Mouse (Mus musculus): Measurements from ENCODE around the gene Rtca.

Rtca gene

DNA sequence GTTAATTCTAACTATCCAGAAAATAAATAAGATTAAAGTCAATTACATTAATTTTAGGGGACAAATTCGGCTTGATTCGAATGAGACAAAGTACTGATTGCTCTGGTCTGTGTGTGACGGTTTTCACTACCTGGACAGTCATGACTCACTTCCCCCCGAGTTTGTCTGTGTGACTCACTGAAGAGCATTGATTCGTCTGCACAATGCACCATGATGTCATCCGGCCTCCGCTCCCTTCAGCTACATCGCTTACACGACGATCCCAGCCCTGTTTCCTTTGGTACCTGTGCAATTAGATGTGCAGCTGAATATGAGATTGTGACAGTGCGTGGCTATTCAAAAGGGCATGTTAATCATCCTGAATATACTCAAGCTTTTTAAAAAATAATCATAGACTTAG is 33.4 kb downstream of the Rtca start:
- DNase-seq = no peak

DNA sequence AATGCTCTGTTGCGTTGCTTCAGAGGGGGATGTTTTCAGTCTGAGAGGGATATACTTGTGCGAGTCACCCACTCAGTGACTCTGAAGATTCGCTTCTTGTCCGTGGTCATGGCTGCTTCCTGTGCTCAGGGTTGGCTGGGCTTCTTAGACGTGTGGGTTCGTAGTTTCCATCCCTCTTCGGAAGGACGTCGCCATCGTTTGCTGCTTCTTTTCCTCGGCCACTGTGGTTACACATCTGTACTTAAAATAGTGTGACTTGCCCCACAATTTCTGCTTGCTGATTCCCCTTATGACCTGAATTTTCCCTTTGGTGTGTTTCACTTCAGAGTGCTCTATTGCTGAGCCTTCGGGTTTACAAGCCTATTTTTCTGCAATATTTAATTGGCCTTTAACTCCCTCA is 42.3 kb downstream of the Rtca start:
- no peak for DNase-seq

DNA sequence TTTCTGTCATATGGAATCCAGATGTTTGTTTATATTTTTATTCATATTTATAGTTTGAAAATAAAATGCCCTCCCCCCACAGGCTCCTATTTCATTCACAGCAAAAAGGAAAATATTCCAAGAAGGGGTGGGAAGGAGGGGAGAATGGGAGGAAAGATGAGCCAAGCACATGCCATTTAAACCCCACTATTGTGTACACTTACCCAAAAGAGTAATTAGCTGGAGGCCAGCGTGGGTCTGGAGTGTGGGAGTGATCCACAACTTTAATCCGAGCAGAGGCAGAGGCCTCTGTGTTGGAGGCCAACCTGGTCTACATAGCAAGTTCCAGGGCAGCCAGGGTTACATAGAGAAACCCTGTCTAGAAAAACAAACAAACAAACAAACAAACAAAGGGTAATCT is 43.7 kb downstream of the Rtca start:
- no peak for DNase-seq

DNA sequence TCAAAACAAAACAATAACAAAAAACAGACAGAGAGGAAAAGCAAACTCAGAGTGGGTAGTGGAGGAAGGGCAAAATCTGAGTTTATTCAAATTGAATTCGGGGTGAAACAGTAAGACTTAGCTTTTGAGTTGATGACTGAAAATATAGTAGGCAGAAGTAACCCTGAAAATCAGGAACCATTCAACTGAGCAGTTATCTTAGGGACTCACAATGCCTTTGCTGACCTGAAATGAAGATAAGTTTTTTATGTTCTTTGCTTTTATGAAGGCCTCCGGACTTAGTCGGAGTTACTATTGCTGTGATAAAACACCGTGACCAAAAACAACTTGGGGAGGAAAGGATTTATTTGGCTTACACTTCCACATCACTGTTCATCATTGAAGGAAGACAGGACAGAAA is 47.0 kb downstream of the Rtca start:
- DNase-seq = no peak

DNA sequence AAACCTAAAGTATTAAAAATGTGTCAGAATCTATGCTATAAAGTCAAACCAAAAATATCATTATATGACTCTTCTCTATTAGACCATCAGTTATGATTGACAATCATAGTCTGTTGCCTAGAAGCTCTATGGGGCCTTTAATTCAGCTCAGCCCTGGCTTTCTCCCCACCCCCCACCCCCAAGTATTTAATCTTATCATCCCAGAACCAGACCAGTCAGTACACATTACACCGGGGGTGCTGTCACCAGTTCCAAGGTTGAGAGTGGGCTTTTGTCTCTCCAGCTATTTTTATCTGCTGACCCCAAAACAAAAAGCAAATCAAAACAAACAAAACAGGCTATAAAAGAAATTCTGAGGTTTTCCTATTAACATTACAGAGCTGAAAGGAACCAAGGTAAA is 53.5 kb downstream of the Rtca start:
- no peak for DNase-seq

DNA sequence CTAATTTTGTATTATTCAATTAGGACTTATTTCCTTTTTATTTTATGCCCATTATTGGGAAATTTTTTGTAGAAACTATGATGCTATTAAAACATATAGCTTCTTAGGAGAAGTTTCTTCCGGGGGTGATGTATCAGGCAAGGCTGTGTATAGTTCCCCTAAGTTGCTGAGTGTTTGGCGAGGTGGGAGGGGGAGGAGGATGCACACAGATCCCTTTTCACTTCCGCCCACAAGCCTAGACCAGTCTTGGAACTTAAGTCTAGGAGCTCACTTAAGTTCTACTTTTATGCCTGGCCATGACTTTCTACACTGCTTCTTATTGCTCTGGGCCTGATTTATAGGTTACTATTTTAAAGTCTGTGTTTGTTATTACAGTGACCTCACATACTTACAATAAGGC is 57.3 kb downstream of the Rtca start:
- no peak for DNase-seq

DNA sequence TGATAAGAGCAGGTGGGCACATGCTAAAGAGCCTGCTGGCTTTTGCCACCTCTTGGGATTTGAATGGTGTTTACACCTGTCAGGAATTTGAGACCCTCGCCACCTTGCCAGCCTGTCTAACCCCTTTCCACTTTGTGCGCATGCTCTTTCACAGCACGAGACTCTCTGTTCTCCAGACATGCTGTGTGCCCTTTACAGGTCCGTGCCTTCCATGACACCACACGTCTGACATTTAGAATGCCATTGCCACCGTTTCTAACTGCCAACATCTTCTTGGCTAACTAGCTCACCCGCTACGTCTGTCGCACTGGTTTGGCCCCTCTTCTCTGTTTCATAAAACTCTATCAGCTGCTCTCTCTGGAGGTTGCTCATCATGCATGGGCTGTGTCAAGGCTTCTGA is 63.7 kb downstream of the Rtca start:
- DNase-seq = no peak

DNA sequence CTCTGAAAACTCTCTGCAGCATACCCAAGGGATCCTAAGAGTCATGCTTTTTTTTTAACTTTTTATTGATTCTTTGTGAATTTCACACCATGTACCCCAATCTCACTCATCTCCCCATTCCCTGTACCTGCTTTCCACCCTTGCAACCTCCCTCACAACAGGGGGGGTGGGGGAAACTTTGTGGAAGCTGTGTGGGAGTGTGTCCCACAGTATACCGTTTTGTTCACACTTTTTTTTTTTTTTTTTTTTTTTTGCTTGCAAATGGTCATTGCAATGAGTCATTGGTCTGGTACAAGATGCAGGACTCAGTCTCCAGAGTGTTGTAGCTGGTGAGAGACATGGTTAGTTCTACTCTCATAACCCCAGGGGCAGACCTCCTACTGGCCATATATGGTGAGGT is 65.2 kb downstream of the Rtca start:
- DNase-seq = no peak

DNA sequence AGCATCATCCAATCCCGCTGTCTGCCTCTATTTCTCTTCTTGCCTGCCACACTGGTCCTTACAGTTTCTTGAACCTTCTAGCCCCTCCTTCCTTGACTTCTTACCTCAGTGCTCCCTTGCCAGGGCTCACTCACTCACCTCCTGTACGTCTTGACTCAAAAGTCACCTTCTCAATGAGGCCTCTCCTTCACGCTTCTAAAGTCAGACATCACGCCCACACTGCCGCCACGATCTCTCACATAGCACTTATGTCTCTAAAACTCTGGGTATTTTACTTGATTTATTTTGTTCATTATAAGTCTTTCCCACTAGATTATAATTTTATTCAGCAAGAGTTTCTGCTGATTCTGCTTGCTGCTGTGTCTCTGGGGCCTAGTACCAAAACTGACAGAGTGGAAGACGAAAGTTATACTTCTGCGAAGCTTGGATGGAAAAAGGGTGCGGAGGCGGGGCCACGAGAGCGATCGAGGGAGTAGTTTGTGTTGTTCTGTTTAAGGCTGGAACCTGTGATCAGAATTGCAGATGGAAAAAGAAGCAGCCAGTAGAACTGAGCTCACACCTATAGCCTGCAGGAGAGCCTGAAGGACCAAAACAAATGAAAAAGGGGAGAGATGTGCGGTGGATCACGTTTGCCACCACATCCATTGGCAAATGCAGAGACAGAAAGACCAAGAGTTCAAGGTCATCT is 66.3 kb downstream of the Rtca start:
- DNase-seq = no peak

DNA sequence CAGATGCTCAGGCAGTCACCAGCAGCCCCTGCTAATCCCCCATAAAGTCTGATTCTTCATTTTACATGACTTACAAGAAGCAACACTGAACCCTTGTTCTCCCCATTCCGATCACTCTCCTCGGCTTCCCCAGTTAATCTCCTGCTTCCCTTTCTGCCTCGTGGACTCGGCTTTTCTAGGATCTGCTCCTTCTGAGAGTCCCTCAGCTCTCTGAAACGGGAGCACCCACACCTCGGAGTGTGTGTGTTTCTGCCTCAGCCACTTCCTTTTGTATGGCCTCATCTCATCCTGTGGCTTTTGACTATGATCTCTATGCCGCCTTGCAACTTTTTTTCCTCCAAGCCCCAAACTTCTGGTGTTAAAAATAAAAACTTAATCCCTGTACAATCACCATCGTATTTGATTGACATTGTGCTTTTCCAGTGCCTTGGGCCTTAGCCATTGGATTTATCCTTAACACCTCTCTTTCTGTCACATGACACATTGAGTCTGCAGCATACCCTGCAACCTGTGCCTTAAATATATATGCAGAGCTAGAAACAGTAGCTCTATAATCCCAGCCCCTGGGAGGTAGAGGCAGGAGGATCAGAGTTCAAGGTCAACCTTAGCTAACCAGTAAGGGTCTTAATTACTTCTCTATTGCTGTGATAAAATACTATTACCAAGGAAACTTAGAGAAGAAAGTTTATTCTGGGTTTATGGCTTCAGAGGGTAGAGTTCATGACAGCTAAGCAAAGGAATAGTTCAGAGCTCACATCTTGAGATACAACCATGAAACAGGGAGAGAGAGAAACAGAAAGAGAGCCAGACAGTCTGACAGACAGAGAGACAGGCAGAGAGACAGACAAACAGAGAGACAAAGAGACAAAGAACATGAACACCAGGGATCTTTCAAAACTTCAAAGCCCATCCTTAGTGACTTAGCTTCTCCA is 67.7 kb downstream of the Rtca start:
- no peak for DNase-seq
